Mouse (Mus musculus): ENCODE measurements around the gene Tas2r138.

DNA sequence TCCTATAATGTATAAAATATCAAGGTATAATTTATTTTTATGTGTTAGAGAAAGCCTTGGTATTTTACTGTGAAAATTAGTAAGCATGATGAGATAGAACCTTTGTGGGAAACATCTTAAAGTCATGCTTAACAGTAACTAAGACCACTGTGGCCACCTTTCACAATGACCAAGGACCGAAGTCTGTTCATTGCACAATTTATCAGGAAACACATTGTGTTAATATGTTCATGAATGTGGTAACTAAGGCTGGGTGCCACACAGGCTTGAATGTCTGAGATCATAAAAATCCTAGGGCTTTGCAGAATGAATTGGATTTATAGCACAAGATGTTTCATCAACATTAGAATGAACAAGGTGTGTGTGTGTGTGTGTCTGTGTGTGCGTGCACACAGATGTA is 24.8 kb downstream of the Tas2r138 start:
- TF ChIP-seq MAFK (IDR thresholded peaks at IDR 0.05; ENCODE audit: insufficient replicate concordance, low read length) (no peak), CHD2 (IDR thresholded peaks at IDR 0.05; ENCODE audit: low read length) (no peak), POLR2A (IDR thresholded peaks at IDR 0.05; ENCODE audit: low read depth, low read length) (no peak), E2F4 (IDR thresholded peaks at IDR 0.05; ENCODE audit: insufficient replicate concordance, low read depth, low read length) (no peak), CTCF (conservative IDR thresholded peaks at IDR 0.05 in 1 of 2, IDR thresholded peaks at IDR 0.05 in 1 of 2; ENCODE audit: low read depth in 2 of 2, low read length in 2 of 2) (no peak), EP300 (IDR thresholded peaks at IDR 0.05; ENCODE audit: low read length) (no peak), RCOR1 (conservative IDR thresholded peaks at IDR 0.05; ENCODE audit: low read depth, low read length) (no peak), IRF4 (IDR thresholded peaks at IDR 0.05; ENCODE audit: low read depth, low read length) (no peak), USF1 (IDR thresholded peaks at IDR 0.05; ENCODE audit: low read depth, low read length) (no peak), JUND (conservative IDR thresholded peaks at IDR 0.05; ENCODE audit: low read depth, low read length) (no peak)
